Mouse (Mus musculus): ENCODE results near the gene Sdc4.

GRCm38 (mm10) chr2:164453887-164454500 is 10.3 kb upstream of the Sdc4 start:
- TF ChIP-seq CTCF (conservative IDR thresholded peaks at IDR 0.05; ENCODE audit: low read length) (no peak), NANOG (IDR thresholded peaks at IDR 0.05; ENCODE audit: borderline replicate concordance, low read length) (no peak), POU5F1 (IDR thresholded peaks at IDR 0.05; ENCODE audit: borderline replicate concordance, low read length) (no peak)
